Mouse (Mus musculus) gastrocnemius, postnatal 36 days (tissue): ENCODE measurements around the gene Fndc8. TPM values are rescaled to one million over a fixed set of nuclear protein-coding genes. Genes with fewer than 3 reads are reported as not detected.

ENCODE experiments used
- DNase-seq, 2 experiments: peaks; one replicate each; pipeline ENCODE4 v3.0.0; 2022
- intact Hi-C: fragments of 180-260 bp; cut with DNase I; formaldehyde crosslinking; loops from one replicate; pipeline ENCODE4 v1.15.1; 2025
- long read RNA-seq, 2 experiments: library from polyadenylated mRNA; stranded (forward); transcript quantifications; one replicate each; pipeline ENCODE4 v2.0.0; 2021
- total RNA-seq, 2 experiments: library from RNA; stranded (reverse); gene quantifications; 2 replicates each; pipeline ENCODE4 v1.2.3; 2021

Fndc8 gene
- total RNA-seq = not detected
- long read RNA-seq, experiment 1 = 0 reads
- long read RNA-seq, experiment 2 = 0 reads

- intact Hi-C loops = loop anchor here (2.0 to 5.0 kb wide), 4 partner anchors 70 to 655 kb away; no protein-coding TSS in a partner anchor
- DNase-seq = no peak
These were observed at the start of gene Fndc8 for GRCm38 (mm10) chr11:82891936-82892335. Fndc8 (plus strand) TSS chr11:82892124.

GRCm38 (mm10) chr11:82844771-82845414 is 47.0 kb upstream of the Fndc8 start:
- intact Hi-C loops = no loop called here
- no peak for DNase-seq

- intact Hi-C loops = no loop called here
- peak; percentile 55 to 63 for DNase-seq
These were observed 46.4 kb upstream of the Fndc8 start for GRCm38 (mm10) chr11:82845415-82846078.

- intact Hi-C loops = no loop called here
- DNase-seq = no peak
These were observed 45.9 kb upstream of the Fndc8 start for GRCm38 (mm10) chr11:82846079-82846436.

- intact Hi-C loops = no loop called here
- DNase-seq = no peak
These were observed 45.0 kb upstream of the Fndc8 start for GRCm38 (mm10) chr11:82846938-82847337.

- intact Hi-C loops = no loop called here
These were observed 44.3 kb upstream of the Fndc8 start for GRCm38 (mm10) chr11:82847571-82848000.

GRCm38 (mm10) chr11:82850259-82850658 is 41.7 kb upstream of the Fndc8 start:
- no peak for DNase-seq
- intact Hi-C loops = no loop called here

More at GRCm38 (mm10) chr11:82847571-82848000, 44.3 kb upstream of the Fndc8 start:
- DNase-seq = no peak

GRCm38 (mm10) chr11:82852115-82852514 is 39.8 kb upstream of the Fndc8 start:
- DNase-seq = no peak
- intact Hi-C loops = no loop called here

GRCm38 (mm10) chr11:82852540-82852939 is 39.4 kb upstream of the Fndc8 start:
- no peak for DNase-seq
- intact Hi-C loops = no loop called here

- intact Hi-C loops = no loop called here
- DNase-seq = no peak
These were observed 39.0 kb upstream of the Fndc8 start for GRCm38 (mm10) chr11:82852958-82853357.

- intact Hi-C loops = no loop called here
- DNase-seq = no peak
These were observed 37.8 kb upstream of the Fndc8 start for GRCm38 (mm10) chr11:82854111-82854510.

GRCm38 (mm10) chr11:82855327-82855973 is 36.5 kb upstream of the Fndc8 start:
- intact Hi-C loops = no loop called here
- DNase-seq = no peak

- DNase-seq = no peak
- intact Hi-C loops = no loop called here
These were observed 35.9 kb upstream of the Fndc8 start for GRCm38 (mm10) chr11:82856032-82856431.

GRCm38 (mm10) chr11:82857307-82857848 is 34.5 kb upstream of the Fndc8 start:
- intact Hi-C loops = no loop called here
- DNase-seq = no peak

GRCm38 (mm10) chr11:82860759-82861158 is 31.2 kb upstream of the Fndc8 start:
- no peak for DNase-seq
- intact Hi-C loops = no loop called here

- intact Hi-C loops = no loop called here
- DNase-seq = no peak
These were observed 30.4 kb upstream of the Fndc8 start for GRCm38 (mm10) chr11:82861558-82861957.

GRCm38 (mm10) chr11:82862638-82863037 is 29.3 kb upstream of the Fndc8 start:
- no peak for DNase-seq
- intact Hi-C loops = no loop called here

- DNase-seq = no peak
- intact Hi-C loops = no loop called here
These were observed 28.9 kb upstream of the Fndc8 start for GRCm38 (mm10) chr11:82863059-82863458.

- DNase-seq = no peak
- intact Hi-C loops = no loop called here
These were observed 28.4 kb upstream of the Fndc8 start for GRCm38 (mm10) chr11:82863488-82863931.

GRCm38 (mm10) chr11:82865957-82866356 is 26.0 kb upstream of the Fndc8 start:
- intact Hi-C loops = no loop called here
- DNase-seq = no peak

- DNase-seq = no peak
- intact Hi-C loops = no loop called here
These were observed 24.9 kb upstream of the Fndc8 start for GRCm38 (mm10) chr11:82866850-82867564.
